Mouse (Mus musculus) embryo, embryonic 9.5 days (tissue): Measurements from ENCODE around the gene Epb41.
A peak's percentile ranks its signal among the peaks of the same experiment; 100 is the strongest.

Experiments used
- DNase-seq: peaks from one replicate; pipeline ENCODE4 v3.0.0-alpha.2; 2017; ENCODE audit errors: extremely low spot score

Epb41 gene

GRCm38 (mm10) chr4:132074077-132074932, 816 bp downstream of the Epb41 start, which contains the start of gene Gm10300:
Gene Gm10300 (plus strand): TSS chr4:132074697.
- DNase-seq = peak; percentile 62

GRCm38 (mm10) chr4:132072946-132073345, 2.2 kb downstream of the Epb41 start:
- no peak for DNase-seq

- DNase-seq = no peak
These were observed 3.0 kb downstream of the Epb41 start for GRCm38 (mm10) chr4:132072156-132072555.

- DNase-seq = no peak
These were observed 3.4 kb downstream of the Epb41 start for GRCm38 (mm10) chr4:132071674-132072073.

- DNase-seq = no peak
These were observed 7.2 kb downstream of the Epb41 start for GRCm38 (mm10) chr4:132067938-132068235.

GRCm38 (mm10) chr4:132067112-132067937, 7.8 kb downstream of the Epb41 start:
- DNase-seq = no peak

- DNase-seq = no peak
These were observed 8.9 kb downstream of the Epb41 start for GRCm38 (mm10) chr4:132066101-132066773.

- no peak for DNase-seq
These were observed 9.5 kb downstream of the Epb41 start for GRCm38 (mm10) chr4:132065578-132065977.

- DNase-seq = no peak
These were observed 10.6 kb downstream of the Epb41 start for GRCm38 (mm10) chr4:132064550-132064949.

GRCm38 (mm10) chr4:132062934-132063884, 11.9 kb downstream of the Epb41 start:
- DNase-seq = no peak

- no peak for DNase-seq
These were observed 12.8 kb downstream of the Epb41 start for GRCm38 (mm10) chr4:132062289-132062688.

GRCm38 (mm10) chr4:132060040-132060832, 14.9 kb downstream of the Epb41 start:
- DNase-seq = no peak

GRCm38 (mm10) chr4:132059541-132059940, 15.6 kb downstream of the Epb41 start:
- DNase-seq = no peak

- DNase-seq = no peak
These were observed 17.8 kb downstream of the Epb41 start for GRCm38 (mm10) chr4:132057311-132057710.

GRCm38 (mm10) chr4:132051321-132052275, 23.5 kb downstream of the Epb41 start:
- DNase-seq = no peak

- peak; percentile 25 for DNase-seq
These were observed 25.4 kb downstream of the Epb41 start for GRCm38 (mm10) chr4:132049549-132050200.

GRCm38 (mm10) chr4:132048995-132049404, 26.1 kb downstream of the Epb41 start:
- DNase-seq = peak; percentile 96
